Mouse (Mus musculus) liver, adult 2 months (tissue): ENCODE data around the gene Pfkl.

Experiments
- CTCF ChIP-seq: fragments of 200-500 bp; IDR thresholded peaks from 2 replicates; pipeline ENCODE4 v1.5.1; 2011; ENCODE audit warnings: low read depth, low read length, control low read depth
- POLR2A ChIP-seq: fragments of 200-500 bp; IDR thresholded peaks from 2 replicates; pipeline ENCODE4 v1.6.1; 2011; ENCODE audit warnings: low read length, control low read depth; ENCODE audit not compliant: insufficient read depth; ENCODE audit errors: extremely low read depth

- no peak for TF ChIP-seq CTCF
- no peak for TF ChIP-seq POLR2A
These were observed 36.5 kb upstream of the Pfkl start for GRCm38 (mm10) chr10:78046388-78046787.
